Mouse (Mus musculus) lung, postnatal 36 days (tissue): Measurements from ENCODE around the gene Hoga1.

ENCODE experiments used
- DNase-seq: peaks from one replicate; pipeline ENCODE4 v3.0.0; 2022; ENCODE audit warnings: mixed read lengths

Hoga1 gene

DNA sequence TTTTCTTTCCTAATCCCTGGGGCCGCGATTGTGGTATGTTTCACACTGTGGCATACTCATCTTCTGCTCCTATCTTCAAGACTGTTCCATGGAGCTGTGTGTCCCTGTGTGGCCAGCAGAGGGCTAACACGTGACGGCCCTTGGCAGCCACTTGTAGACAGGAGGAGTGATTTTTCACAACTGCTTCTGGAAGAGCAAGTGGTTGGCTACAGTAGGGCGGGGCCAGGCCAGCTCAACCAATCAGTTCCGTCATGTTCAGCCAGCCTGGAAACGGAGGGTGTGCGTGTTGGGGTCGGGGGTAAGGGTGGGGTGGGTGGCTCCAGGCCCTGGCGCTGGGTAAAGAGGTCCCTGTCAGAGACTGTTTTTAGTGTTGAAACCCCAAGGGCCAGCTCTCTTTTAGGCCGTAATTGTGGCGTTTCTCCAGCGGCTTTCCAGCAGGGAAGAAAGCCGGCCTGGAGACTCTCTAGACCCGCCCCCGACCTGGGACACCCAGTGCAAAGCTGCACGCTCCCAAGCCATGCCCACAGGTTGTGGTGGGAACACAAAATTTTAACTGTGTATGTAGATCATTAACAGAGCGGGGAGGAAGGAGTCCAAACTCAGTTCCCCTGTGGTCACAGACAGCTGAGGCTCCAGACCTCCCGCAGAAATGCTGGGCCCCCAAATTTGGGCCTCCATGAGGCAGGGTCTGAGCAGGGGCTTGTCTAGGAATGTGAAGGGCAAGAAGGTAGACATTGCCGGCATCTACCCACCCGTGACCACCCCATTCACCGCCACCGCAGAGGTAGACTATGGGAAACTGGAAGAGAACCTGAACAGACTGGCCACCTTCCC is at the start of gene Hoga1:
Gene Hoga1 (plus strand): TSS at position 342 of the 834 bp plus-strand sequence.
- peak; percentile 94 for DNase-seq

DNA sequence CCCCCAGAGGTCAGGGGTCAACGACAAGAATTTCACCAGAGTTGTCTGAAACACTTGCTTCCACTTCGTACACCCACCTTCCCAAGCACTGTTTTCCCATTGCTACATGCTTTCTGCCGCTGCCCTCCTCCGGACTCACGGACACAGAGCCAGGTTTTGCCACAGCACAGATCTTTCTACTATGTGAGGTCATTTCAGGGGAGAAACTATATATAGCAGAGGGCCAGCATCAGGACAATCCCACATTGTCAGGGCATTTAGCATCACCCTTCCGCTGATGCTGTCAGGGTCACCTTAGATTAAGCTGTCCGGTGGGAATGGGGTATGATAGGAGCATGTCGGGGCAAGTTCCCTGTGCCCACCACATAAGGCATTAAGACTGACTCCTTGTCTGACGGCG is 48.3 kb upstream of the Hoga1 start:
- DNase-seq: no peak

DNA sequence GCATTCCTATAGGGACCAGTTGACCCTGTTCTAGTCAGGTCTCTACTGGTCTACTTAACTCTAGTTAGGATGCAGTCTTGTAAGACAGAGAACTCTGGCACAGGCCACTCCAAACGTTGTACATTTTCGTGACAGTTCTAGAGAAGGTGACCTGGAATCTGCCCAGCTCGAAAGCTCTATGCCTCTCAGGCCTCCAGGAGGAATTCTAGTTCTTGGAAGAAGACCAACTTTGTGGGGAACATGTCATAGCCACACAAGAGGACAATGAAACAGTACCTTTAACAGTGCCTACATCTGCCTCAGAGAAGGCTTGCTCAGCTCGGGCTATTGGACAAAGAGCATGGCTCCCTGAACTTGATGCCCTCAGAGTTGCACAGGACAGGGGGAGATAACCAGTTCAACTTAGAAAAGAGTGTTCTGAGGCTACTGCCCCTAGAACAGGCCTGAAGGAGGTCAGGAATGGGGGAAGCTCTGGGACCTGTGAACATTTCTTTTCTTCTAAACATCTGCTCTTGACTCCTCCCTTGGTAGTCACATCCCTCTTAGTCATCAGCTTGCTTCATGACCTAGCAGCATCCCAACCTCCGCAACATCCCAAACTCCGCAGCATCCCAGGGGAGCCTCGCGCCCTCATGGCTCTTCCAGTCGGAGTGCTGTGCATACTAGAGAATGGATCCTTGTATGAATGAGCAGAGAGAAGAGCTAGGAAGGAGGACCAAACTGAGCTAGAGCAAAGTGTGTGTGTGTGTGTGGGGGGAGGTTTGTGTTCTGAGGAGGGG is 46.5 kb upstream of the Hoga1 start:
- no peak for DNase-seq

DNA sequence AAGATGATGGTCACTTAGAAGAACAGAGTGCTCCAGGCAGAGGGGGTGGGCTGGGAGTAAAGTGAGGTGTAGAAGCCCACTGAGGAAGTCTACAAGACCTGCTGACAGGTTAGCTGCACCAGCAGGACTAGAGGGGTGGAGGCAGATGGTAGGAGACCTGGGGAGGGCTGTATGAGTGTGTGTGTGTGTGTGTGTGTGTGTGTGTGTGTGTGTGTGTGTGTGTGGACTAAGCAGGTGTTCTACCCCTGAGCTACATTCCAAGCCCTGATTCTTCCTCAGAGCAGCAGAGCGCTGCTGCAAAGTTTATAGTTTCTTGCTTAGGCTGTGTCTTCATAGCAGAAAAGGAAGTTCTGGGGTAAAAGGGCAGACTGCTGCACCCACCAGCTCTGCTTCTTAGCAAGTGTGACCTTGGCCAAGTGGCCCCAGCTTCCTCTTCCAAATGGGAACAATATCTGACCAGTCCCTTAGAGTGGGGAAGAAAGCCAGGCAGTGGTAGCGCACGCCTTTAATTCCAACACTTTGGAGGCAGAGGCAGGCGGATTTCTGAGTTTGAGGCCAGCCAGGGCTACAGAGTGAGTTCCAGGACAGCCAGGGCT is 45.6 kb upstream of the Hoga1 start:
- peak; percentile 63 for DNase-seq

DNA sequence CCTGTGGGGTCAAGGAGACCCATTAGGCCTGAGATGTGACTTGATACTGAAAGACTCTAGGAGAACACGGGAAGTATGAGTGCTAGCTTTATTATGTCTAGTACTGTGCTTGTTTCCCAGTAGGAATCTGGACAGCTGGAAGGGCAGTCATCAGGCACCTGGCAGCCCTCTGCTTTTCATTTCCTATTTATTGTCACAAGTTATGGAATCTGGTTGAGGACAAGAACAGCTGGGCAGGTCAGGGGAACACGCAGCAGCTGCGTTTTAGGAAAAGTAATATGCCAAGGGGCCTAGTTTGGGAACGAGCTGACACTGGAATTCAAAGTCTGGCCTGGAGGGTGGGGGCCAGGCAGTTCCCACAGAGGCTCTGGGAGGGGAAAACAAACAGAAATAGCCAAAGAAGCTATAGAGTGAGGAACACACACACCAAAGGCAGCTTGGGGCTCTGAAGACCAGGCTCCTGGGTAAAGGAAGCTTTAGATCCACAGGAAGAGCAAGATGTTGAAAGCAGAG is 44.9 kb upstream of the Hoga1 start:
- DNase-seq: peak; percentile 37

DNA sequence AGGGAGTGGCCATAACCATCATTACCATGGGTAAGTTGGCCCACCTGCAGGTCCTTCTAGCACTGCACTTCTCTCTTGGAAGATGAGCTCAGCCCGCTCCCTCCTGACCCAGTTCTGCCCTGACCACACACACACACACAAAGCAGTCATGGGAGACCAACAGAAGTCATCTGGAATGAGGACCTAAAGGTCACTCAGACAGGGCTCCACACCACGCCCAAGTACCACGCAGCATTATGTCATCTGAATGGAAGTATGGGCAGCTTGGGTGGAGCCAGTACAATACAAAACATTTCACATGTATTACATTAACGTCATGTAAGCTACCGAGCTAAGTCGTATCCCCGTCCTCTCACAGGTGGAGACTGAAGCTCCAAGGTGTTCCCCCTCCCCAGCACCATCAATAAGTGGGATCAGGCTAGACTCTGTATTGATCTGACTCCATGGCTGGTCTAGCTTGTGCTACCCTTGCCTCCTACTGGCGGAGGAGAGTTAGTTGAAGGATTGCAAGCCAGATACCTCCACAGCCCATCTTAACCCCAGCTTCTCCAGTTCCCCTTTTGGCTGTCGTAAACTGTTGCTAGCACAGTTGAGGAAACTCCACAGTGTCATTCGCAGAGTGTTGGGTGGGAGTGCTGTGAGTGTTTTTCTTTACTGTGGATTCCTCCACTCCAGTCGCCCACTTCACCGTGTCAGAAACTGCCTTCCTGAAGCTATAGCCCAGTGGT is 44.0 kb upstream of the Hoga1 start:
- DNase-seq: peak; percentile 70

DNA sequence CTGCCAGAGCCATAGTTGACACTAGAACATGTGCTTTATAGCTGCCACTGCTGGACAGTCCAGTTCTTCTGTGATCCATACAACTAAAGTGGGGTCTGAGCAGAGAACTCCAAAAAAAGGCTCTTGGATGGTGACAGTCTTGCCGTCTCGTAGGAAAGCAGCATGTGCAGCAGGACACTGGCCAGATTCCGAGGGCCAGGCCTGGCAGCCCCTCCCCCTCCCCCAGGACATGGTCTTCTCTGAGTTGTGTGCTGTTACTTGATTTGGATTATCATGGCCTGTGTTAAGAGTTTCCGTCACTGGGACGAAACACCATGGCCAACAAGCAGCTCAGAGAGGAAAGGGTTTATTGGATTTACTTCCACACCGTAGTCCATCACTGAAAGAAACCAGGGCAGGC is 41.2 kb upstream of the Hoga1 start:
- DNase-seq: no peak

DNA sequence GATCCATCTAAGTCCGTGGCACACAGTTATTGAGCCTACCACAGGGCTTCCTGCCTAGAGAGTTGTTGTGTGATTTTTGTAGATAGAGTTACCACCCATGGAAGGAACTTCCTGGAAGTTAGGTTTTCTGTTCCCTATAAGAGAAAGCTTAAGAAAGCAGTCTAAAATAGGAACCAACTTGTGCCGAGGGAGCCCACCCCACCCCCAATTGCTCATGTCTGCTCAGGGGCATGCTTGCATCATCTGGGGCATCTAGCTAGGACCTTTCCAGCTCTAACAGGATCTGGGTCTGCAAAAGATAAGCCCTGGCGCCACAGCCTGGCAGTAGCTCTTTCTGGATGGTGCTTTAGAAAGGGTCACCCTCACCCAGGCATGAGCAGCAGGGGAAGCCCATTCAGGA is 39.8 kb upstream of the Hoga1 start:
- peak; percentile 64 for DNase-seq

DNA sequence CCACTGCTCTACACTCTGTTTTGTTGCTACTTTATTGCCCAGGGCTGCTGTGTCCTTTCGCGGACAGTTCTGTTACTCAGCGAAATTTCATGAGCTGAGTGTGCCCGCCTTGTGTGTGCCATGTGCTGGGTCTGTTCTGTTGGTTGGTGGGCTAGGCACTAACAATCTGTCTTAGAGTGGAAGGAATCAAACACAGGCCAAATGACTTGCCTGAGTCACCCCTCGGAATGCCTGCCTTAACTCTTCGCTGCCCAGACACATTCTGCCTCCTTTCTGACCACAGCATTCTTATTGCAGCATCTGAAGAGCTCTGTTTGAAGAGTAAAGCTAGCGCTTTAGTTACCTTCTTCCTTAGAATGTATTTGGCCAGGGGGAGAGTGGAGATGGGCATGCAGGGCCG is 38.8 kb upstream of the Hoga1 start:
- DNase-seq: no peak

DNA sequence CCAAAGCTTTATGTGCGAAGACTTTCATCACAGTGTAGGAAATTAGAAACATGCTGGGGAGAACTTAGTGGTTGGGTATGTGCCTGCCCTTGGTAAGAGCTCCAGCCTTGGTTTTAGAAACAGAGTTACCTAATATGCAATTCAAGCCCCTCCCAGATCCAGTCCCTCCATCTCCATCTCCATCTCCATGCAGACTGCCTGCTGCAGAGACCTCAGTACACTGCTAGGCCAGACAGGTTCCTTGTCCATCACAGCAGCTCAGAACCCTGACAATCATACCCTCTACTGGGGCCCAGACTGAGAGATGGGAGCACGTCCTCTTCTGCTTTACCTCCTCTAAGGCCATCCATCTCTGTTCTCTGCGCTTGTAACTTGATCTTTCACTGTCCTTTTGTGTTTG is 36.8 kb upstream of the Hoga1 start:
- DNase-seq: no peak

DNA sequence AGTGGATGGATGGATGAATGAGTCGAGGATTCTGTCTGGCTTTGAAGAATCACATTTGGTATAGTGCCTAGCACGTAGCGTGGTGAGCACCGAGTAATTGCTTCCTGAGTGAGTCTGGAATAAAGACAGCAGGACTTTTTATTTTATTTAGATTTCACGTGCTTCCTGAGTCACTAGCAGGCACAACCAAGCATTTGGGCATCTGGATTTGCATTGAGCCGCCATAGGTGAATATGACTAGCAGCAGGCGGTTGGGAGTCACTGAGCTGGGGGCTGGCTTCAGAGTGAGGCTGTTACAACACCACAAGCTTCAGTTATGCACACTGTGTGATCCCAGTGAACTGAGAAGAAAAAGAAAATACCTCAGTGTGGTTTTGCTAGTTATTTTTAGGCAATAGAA is 36.3 kb upstream of the Hoga1 start:
- DNase-seq: no peak

DNA sequence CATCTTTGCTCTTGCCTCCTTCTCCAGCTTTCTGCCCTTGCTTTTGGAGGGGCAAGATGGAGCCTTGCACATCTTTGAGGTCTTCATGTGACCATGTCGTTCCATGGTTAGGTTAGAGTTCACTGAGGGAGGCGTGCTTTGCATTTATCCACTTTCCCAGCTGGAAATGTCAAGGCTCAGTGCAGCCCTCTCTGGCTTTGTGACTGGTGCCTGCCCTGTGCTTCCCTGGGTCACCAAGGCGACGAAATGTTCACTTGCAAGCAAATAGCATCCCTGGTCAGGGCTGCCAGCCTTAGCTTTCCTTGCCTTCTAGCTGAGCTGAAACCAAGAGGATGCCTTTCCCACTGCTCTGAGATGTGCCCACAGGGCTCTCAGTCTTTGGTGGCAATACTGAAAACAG is 35.0 kb upstream of the Hoga1 start:
- no peak for DNase-seq

DNA sequence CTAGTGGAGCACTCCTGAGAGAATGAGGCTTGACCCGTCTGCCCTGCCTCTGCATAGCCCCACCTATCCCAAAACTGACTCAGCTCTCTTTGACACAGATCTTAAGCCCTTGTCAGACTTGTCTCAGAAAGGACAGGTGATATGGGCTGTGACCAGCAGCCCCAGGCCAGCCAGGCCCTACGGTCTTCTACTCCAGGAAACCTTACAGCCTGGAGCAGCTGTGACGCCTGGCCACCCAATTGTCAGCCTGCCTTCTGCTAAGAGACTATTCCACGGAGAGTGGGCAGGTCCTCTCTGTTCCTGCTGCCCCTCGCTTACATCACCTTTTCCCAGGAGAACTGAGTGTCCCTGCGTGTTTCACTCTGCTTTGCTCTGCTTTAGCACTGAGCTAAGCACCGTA is 34.3 kb upstream of the Hoga1 start:
- no peak for DNase-seq

DNA sequence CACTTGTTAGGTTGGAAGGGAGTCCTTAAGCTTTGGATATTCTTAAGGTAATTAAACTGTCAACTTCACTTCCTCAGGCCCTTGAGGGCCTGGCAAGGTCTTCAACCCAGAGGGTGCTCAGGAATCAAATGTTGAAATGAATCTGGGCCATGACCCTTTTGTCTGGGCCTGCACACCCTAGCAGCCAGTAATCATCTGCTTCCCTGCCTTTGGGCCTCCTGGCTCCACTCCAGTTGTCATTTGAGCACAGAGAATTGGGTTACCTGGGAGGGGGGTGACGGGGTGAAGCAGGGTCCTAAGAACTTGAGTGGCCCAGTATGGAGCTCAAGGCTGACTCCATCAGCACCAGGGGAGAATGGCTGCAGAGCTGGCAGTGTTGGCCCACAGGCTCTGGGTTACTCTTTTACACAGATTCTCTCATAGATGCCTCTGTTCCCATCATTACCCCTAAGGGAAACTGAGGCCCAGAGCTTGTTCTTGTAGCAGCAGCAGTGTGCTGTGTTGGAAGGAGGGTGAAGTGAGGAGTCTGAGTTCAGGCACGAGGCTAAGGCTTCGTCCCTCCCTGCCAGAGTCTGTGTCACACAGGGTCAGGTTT is 31.1 kb upstream of the Hoga1 start:
- DNase-seq: no peak

DNA sequence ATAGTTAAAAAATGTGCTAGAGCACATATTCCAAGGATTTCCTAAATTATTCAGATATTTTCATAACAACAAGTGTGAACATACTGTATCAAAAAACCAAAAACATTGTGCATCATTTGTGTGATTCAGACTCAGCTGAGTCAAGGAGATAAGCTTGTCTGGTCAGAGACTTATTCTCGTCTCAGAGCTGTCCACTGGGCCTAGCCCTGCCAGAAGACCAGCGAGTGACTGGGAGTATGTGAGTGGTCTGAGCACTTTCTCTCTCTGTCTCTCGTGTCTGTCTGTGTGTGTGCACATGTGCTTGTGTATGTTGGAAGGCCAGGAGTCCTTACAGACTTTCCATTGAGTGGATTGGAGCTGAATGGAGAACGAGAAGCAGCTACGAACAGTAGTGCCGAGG is 30.4 kb upstream of the Hoga1 start:
- DNase-seq: no peak

DNA sequence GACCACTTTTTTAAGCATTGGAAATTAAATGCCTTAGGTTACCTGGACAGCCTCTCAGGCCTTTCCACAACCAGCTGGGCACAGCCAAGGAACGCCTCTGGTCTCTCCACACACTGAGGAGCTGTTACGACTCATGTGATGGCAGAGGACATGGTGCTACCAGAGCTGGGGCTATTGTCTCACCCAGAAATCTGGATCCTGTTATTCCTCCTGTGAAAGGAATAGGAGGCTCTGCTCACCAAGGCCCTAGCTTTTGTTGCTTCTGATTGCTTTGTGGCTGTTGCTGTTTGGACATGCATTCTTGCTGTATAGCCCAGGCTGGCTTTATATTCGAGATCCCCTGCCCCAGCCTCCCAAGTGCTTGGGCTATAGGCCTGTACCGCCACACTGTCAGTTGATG is 29.2 kb upstream of the Hoga1 start:
- no peak for DNase-seq

DNA sequence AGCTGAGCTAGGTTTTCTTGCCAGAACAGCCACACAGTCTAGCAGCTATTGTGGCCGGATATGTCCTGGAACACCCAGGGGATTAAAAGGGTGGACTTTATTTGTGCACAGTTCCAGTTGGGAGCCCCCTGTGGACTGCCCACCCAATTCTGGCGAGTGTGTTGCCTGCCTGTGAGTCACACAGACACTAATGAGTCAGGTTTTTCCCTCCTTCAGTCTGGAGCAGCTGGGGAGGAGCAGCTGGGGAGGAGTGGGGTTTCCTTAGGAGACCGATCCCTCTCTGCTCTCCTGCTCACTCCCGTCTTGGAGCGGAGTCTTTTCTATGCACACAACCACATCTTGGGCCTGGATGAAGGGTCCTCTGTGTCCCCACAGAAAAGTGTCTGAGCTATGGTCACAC is 28.6 kb upstream of the Hoga1 start:
- no peak for DNase-seq

DNA sequence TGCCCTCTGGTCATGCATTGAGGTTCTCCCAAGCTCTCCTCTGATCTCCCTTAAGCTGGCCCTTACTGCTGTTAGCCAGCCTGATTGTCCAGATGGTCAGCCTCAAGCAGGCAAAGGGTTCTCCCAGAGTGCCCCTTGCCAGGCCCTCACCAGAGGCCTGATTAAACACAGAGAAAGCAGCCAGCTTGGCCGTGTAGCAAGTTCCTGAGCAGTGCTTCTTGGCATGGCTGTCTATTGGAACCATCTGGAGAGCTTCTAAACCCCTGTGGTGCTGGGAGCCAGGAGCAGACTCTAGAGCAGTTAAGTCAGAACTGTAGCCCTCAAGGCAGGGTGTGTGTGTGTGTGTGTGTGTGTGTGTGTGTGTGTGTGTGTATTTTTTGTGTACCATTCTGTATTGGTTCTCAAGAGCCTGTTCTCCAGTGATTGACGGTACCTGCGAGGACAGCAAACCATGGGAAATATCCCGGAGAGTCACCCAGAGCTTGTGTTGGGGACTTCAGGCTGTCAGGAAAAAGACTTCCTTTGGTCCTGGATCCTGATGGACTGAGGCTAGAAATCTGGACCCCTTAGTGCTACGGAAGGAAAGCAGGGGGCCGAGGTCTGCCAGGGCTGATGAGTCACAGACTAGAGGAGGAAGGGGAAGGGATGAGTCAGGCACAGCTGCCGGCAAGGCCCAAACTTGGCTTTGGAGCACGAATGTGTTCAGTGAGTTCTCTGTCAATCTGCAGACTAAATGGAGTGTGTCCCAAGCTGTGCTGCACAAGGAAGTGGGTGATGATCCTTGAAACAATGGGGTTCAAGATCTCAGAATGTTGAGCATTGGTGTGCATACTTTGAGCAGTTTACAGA is 27.8 kb upstream of the Hoga1 start:
- DNase-seq: peak; percentile 68

DNA sequence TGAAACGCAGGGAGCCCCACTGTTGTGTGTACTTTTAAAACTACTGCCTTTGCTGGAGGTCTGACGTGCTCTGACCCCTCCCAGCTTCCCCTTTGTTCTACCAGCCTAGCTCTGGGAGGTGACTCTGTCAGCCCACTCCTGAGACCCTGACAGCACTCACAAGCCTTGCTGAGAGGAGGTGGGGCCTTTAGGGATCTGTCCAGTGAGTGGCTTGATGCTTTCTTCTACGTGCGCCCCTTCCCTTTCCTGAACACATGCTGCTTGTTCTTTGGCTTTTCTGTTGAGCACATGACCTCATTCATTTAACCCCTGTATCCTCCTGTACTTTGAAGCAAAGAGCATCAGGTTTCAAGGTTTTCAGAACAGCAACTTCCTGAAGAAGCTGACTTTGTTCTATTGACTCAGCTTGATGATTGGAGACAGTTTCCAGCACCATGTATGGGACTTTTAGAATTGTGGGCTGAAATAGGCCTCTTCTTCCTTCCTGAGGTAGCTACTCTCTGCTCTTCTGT is 26.3 kb upstream of the Hoga1 start:
- DNase-seq: no peak

DNA sequence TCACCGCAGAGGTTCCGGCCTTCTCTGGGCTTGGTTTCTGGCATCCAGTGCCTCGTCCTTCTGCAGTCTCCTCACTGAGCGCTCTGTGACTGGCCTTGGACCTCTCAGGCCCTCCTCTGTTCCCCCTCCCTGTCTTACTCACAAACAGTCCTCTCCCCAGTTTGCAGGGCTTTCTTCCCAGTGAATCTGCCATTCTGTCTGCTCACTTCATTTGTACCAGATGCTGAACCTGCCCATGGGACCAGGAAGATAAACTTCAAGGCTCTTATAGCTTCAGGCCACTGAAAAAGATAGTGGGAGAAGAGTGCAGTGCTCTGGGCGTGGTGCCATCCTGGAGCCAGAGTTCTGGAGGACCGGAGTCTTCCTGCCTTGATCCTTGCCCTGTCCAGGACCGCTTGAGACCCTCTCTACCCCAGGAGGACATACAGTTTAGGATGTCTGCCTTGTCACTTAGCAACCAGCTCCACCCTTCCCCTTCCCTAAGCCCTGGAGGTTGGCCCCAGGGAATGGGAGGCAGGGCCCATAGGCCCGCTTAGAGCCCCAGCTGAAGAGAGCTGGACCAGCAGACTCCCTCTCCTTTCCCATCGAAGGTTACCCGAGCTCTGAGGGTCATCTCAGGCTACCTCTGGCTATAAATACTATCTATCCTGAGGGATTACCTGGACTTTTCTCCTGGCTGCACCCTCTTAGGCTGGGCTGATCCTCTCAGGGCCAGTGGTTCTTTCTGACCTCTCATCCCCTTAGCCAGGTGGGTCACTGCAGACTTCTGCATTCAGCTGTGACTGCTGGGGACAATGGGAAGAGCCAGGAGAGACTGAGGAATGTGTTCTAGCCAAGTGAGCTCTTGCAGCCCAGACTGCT is 23.5 kb upstream of the Hoga1 start:
- no peak for DNase-seq

DNA sequence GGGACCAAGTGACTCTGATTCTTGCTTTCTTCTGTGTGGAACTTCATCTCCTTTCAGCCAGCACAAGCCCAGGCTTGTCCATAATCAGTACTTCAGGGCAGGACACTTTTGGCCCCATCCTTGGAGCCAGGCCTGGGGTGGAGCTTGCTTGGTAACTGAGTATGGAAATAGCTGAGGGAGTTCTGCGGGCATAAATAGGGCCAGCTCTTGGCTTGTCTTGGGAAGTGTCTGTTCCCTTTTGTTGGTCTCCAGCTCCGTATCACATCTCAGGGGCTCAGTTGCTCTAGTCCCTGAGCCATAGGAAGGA is 22.9 kb upstream of the Hoga1 start:
- no peak for DNase-seq
